Mouse (Mus musculus): ENCODE measurements at regions not wholly inside any gene's neighbourhood (a gene's known extent, or its start where the extent isn't known, plus 50 kb on each side); places are given as distances from the start of the nearest gene placed in this dataset.
A peak's percentile ranks its signal among the peaks of the same experiment; 100 is the strongest.

- Histone ChIP-seq H3K4me2 (no peak overlapping the region), H3K9me3 (replicated peaks) (no peaks in the 10 kb centered on the region), H3K4me1 (no peaks in the 10 kb centered on the region), H3K27me3 (replicated peaks) (no peaks in the 10 kb centered on the region), H3K27ac (no peak overlapping the region), H3K36me3 (no peaks in the 10 kb centered on the region), H3K9ac (no peak overlapping the region), H3K4me3 (no peak overlapping the region)
- ATAC-seq, result no peak
- 37% methylated on average over 4 of the region's 4 CpGs for WGBS (ENCODE audit: insufficient replicate concordance)
These were observed 277.5 kb downstream of the Cog6 start for GRCm38 (mm10) chr3:52739526-52739925.

- no peaks in the 10 kb centered on the region for H3K4me1 ChIP-seq
- no peak overlapping the region for H3K27ac ChIP-seq
- no peak for ATAC-seq
- H3K4me2 ChIP-seq, result no peak overlapping the region
- H3K9ac ChIP-seq, result no peak overlapping the region
- no peaks in the 10 kb centered on the region for H3K27me3 ChIP-seq (replicated peaks)
- WGBS (ENCODE audit: insufficient replicate concordance), result 44% methylated on average over 5 of the region's 5 CpGs
- H3K9me3 ChIP-seq (replicated peaks), result no peaks in the 10 kb centered on the region
- no peak overlapping the region for H3K4me3 ChIP-seq
- H3K36me3 ChIP-seq, result no peaks in the 10 kb centered on the region
These were observed 278.7 kb downstream of the Cog6 start for GRCm38 (mm10) chr3:52738386-52738785.

- Histone ChIP-seq H3K27me3 (replicated peaks) (no peaks in the 10 kb centered on the region), H3K36me3 (no peaks in the 10 kb centered on the region), H3K4me1 (no peaks in the 10 kb centered on the region), H3K4me3 (no peak overlapping the region), H3K9ac (no peak overlapping the region), H3K27ac (no peak overlapping the region), H3K9me3 (replicated peaks) (no peaks in the 10 kb centered on the region), H3K4me2 (no peak overlapping the region)
- no peak for ATAC-seq
- WGBS (ENCODE audit: insufficient replicate concordance), result 77% methylated on average over 7 of the region's 7 CpGs
These were observed 281.1 kb downstream of the Cog6 start for GRCm38 (mm10) chr3:52735939-52736338.

GRCm38 (mm10) chr3:52731941-52732340, 285.1 kb downstream of the Cog6 start:
- H3K4me3 ChIP-seq, result no peak overlapping the region
- H3K27me3 ChIP-seq (replicated peaks), result no peaks in the 10 kb centered on the region
- no peaks in the 10 kb centered on the region for H3K36me3 ChIP-seq
- H3K4me2 ChIP-seq, result no peak overlapping the region
- ATAC-seq, result no peak
- H3K9me3 ChIP-seq (replicated peaks), result no peaks in the 10 kb centered on the region
- no peak overlapping the region for H3K9ac ChIP-seq
- H3K4me1 ChIP-seq, result no peaks in the 10 kb centered on the region
- H3K27ac ChIP-seq, result no peak overlapping the region

- no peak overlapping the region for H3K27ac ChIP-seq
- H3K4me1 ChIP-seq, result no peaks in the 10 kb centered on the region
- H3K9ac ChIP-seq, result no peak overlapping the region
- H3K27me3 ChIP-seq (replicated peaks), result no peaks in the 10 kb centered on the region
- 59% methylated on average over 3 of the region's 3 CpGs for WGBS (ENCODE audit: insufficient replicate concordance)
- no peak overlapping the region for H3K4me2 ChIP-seq
- no peaks in the 10 kb centered on the region for H3K9me3 ChIP-seq (replicated peaks)
- no peaks in the 10 kb centered on the region for H3K36me3 ChIP-seq
- no peak overlapping the region for H3K4me3 ChIP-seq
- ATAC-seq, result no peak
These were observed 285.5 kb downstream of the Cog6 start for GRCm38 (mm10) chr3:52731491-52731890.

- Histone ChIP-seq H3K9ac (no peak overlapping the region), H3K4me3 (no peak overlapping the region), H3K9me3 (replicated peaks) (no peaks in the 10 kb centered on the region), H3K4me2 (no peak overlapping the region), H3K27ac (no peak overlapping the region), H3K27me3 (replicated peaks) (no peaks in the 10 kb centered on the region), H3K36me3 (no peaks in the 10 kb centered on the region), H3K4me1 (no peaks in the 10 kb centered on the region)
- WGBS (ENCODE audit: insufficient replicate concordance), result 66% methylated on average over 3 of the region's 3 CpGs
- no peak for ATAC-seq
These were observed 287.3 kb downstream of the Cog6 start for GRCm38 (mm10) chr3:52729731-52730130.

GRCm38 (mm10) chr3:52728860-52729259, 288.2 kb downstream of the Cog6 start:
- H3K4me3 ChIP-seq, result no peak overlapping the region
- H3K27ac ChIP-seq, result no peak overlapping the region
- 8% methylated on average over 6 of the region's 6 CpGs for WGBS (ENCODE audit: insufficient replicate concordance)
- no peaks in the 10 kb centered on the region for H3K36me3 ChIP-seq
- no peak overlapping the region for H3K4me2 ChIP-seq
- no peaks in the 10 kb centered on the region for H3K27me3 ChIP-seq (replicated peaks)
- no peak overlapping the region for H3K9ac ChIP-seq
- no peaks in the 10 kb centered on the region for H3K4me1 ChIP-seq
- no peaks in the 10 kb centered on the region for H3K9me3 ChIP-seq (replicated peaks)
- ATAC-seq, result peak; percentile 52

- no peaks in the 10 kb centered on the region for H3K9me3 ChIP-seq (replicated peaks)
- H3K4me2 ChIP-seq, result no peak overlapping the region
- H3K36me3 ChIP-seq, result no peaks in the 10 kb centered on the region
- no peaks in the 10 kb centered on the region for H3K4me1 ChIP-seq
- ATAC-seq, result no peak
- no peak overlapping the region for H3K27ac ChIP-seq
- H3K4me3 ChIP-seq, result no peak overlapping the region
- H3K9ac ChIP-seq, result no peak overlapping the region
- no peaks in the 10 kb centered on the region for H3K27me3 ChIP-seq (replicated peaks)
- whole genome bisulfite sequencing (ENCODE audit: insufficient replicate concordance), result 64% methylated on average over 5 of the region's 5 CpGs
These were observed 288.6 kb downstream of the Cog6 start for GRCm38 (mm10) chr3:52728426-52728825.

- Histone ChIP-seq H3K27me3 (replicated peaks) (no peaks in the 10 kb centered on the region), H3K9ac (no peak overlapping the region), H3K27ac (no peak overlapping the region), H3K4me3 (no peak overlapping the region), H3K4me1 (no peaks in the 10 kb centered on the region), H3K36me3 (no peaks in the 10 kb centered on the region), H3K4me2 (no peak overlapping the region), H3K9me3 (replicated peaks) (no peaks in the 10 kb centered on the region)
- WGBS (ENCODE audit: insufficient replicate concordance), result 67% methylated on average over 3 of the region's 3 CpGs
- ATAC-seq, result no peak
These were observed 292.7 kb downstream of the Cog6 start for GRCm38 (mm10) chr3:52724354-52724753.

- Histone ChIP-seq H3K9me3 (replicated peaks) (no peaks in the 10 kb centered on the region), H3K36me3 (no peaks in the 10 kb centered on the region), H3K9ac (no peak overlapping the region), H3K27ac (no peak overlapping the region), H3K4me1 (no peaks in the 10 kb centered on the region), H3K27me3 (replicated peaks) (no peaks in the 10 kb centered on the region), H3K4me2 (no peak overlapping the region), H3K4me3 (no peak overlapping the region)
- ATAC-seq, result no peak
- WGBS (ENCODE audit: insufficient replicate concordance), result 59% methylated on average over 2 of the region's 2 CpGs
These were observed 294.1 kb downstream of the Cog6 start for GRCm38 (mm10) chr3:52722946-52723345.

- no peak overlapping the region for H3K9ac ChIP-seq
- WGBS (ENCODE audit: insufficient replicate concordance), result 60% methylated on average over 3 of the region's 3 CpGs
- H3K4me2 ChIP-seq, result no peak overlapping the region
These were observed 297.9 kb downstream of the Cog6 start for GRCm38 (mm10) chr3:52719181-52719580.

GRCm38 (mm10) chr3:52717324-52717723, 299.7 kb downstream of the Cog6 start:
- H3K4me3 ChIP-seq, result no peak overlapping the region
- H3K9ac ChIP-seq, result no peak overlapping the region
- WGBS (ENCODE audit: insufficient replicate concordance), result 70% methylated on average over 5 of the region's 5 CpGs
- H3K4me1 ChIP-seq, result no peaks in the 10 kb centered on the region
- no peak overlapping the region for H3K4me2 ChIP-seq
- no peak for ATAC-seq
- no peak overlapping the region for H3K27ac ChIP-seq
- H3K36me3 ChIP-seq, result no peaks in the 10 kb centered on the region
- no peaks in the 10 kb centered on the region for H3K9me3 ChIP-seq (replicated peaks)
- no peaks in the 10 kb centered on the region for H3K27me3 ChIP-seq (replicated peaks)

More at GRCm38 (mm10) chr3:52719181-52719580, 297.9 kb downstream of the Cog6 start:
- ATAC-seq, result no peak
- H3K27me3 ChIP-seq (replicated peaks), result no peaks in the 10 kb centered on the region
- H3K27ac ChIP-seq, result no peak overlapping the region
- no peaks in the 10 kb centered on the region for H3K9me3 ChIP-seq (replicated peaks)
- H3K4me3 ChIP-seq, result no peak overlapping the region
- H3K4me1 ChIP-seq, result no peaks in the 10 kb centered on the region
- no peaks in the 10 kb centered on the region for H3K36me3 ChIP-seq

GRCm38 (mm10) chr3:52712151-52712550, 304.9 kb downstream of the Cog6 start:
- Histone ChIP-seq H3K4me3 (no peak overlapping the region), H3K9ac (no peak overlapping the region), H3K27ac (no peak overlapping the region), H3K9me3 (replicated peaks) (no peaks in the 10 kb centered on the region), H3K4me1 (no peaks in the 10 kb centered on the region), H3K36me3 (no peaks in the 10 kb centered on the region), H3K27me3 (replicated peaks) (no peaks in the 10 kb centered on the region), H3K4me2 (no peak overlapping the region)
- 65% methylated on average over 5 of the region's 5 CpGs for WGBS (ENCODE audit: insufficient replicate concordance)
- no peak for ATAC-seq

Data from liver, embryonic 12.5 days (tissue).